Mouse (Mus musculus) cerebellum, postnatal 25 days (tissue): ENCODE results near the gene Rhbdd1.
A peak's percentile ranks its signal among the peaks of the same experiment; 100 is the strongest.

Experiments used
- DNase-seq, 2 experiments: peaks; one replicate each; pipeline ENCODE4 v3.0.0; 2021; ENCODE audit warnings: mixed read lengths in 2 of 2

The Rhbdd1 gene

GRCm38 (mm10) chr1:82316111-82316745 lies at the start of gene Rhbdd1:
Rhbdd1 (plus strand) TSS chr1:82316452.
- DNase-seq: peak; percentile 98 to 99

DNA sequence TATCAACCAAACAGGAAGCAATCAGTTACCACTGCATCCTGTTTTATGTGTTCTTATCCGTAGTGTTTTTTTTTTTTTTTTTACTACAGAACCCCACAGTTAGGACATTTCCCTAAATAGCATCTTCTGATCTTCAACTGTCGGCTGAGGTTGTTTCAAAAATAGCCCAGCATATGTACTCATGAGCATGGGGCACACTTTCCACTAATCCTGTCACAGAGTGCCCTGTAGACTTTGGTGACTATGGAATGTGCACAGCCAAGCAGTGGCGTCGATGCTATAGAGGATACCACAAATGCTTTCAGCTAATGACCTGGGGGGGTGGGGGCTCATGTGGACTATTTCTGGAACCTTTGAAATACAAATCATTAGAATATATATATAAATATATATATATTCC lies 48.7 kb upstream of the Rhbdd1 start:
- no peak for DNase-seq

- no peak for DNase-seq
These were observed 44.0 kb upstream of the Rhbdd1 start for GRCm38 (mm10) chr1:82272231-82272630.

- no peak for DNase-seq
These were observed 42.7 kb upstream of the Rhbdd1 start for GRCm38 (mm10) chr1:82273529-82273928.

- no peak for DNase-seq
These were observed 41.9 kb upstream of the Rhbdd1 start for GRCm38 (mm10) chr1:82274361-82274760.

- no peak for DNase-seq
These were observed 36.5 kb upstream of the Rhbdd1 start for GRCm38 (mm10) chr1:82279768-82280167.

- DNase-seq: no peak
These were observed 34.4 kb upstream of the Rhbdd1 start for GRCm38 (mm10) chr1:82281823-82282222.

- DNase-seq: peak; percentile 90 to 94
These were observed 33.1 kb upstream of the Rhbdd1 start for GRCm38 (mm10) chr1:82282992-82283611.

GRCm38 (mm10) chr1:82283901-82284301 lies 32.4 kb upstream of the Rhbdd1 start:
- DNase-seq: peak; percentile 29 to 52

DNA sequence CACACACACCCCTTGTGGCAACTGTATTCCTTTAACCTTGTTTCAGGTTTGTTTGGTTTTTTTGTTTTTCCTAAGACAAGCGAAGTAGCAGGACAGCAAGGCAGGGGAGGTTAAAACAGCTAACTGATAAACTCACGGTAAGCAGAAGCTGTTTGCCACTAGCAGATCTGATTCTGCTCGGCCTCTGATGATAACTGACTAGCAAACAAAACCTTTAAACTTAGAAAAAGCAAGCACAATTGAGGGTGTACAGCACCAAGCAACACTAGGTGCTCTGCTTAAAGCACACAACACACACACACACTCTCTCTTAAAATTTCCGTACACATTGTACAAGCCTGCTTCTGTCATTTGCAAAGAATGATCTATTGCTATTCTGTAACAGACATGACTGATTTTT lies 31.8 kb upstream of the Rhbdd1 start:
- DNase-seq: peak in 1 of 2 experiments; percentile 20

GRCm38 (mm10) chr1:82285461-82286189 lies 30.6 kb upstream of the Rhbdd1 start:
- DNase-seq: no peak

GRCm38 (mm10) chr1:82286190-82287051 lies 29.8 kb upstream of the Rhbdd1 start:
- no peak for DNase-seq

DNA sequence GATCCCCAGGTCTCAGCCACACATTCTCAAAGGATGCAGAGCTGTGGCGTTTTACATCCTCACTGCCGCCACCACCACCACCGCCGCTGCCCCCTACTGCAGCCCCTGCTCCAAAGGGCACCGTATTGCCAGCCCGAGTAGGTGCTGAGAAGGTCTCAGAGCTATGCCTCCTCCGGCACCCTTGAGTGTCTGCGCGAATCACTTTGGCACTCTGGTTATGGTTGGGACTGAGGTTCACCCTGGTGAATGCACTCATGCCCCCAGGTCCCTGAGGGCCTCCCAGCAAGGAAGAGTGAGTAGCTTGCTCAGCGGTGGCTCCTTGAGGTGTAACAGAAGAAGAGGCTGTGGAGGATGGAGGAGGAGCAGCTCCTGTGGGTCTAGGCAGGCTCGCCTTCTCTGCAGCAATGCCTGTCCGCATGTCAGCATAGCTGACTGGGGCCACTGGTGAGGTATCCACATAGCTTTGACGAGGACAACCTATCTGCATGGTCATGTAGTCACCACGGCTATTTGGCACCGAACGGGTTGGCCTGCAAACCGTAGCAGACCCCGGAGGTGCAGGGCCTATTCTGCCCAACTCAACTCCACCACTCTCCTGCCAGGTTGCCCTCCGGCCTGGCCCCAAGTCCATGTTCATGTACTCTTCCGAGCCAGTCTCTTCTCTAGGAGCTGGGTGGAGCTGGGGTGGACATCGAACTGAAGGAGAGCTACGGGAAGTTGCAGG lies 29.0 kb upstream of the Rhbdd1 start:
- peak; percentile 43 to 60 for DNase-seq

- DNase-seq: peak; percentile 28 to 29
These were observed 28.4 kb upstream of the Rhbdd1 start for GRCm38 (mm10) chr1:82287776-82288325.

DNA sequence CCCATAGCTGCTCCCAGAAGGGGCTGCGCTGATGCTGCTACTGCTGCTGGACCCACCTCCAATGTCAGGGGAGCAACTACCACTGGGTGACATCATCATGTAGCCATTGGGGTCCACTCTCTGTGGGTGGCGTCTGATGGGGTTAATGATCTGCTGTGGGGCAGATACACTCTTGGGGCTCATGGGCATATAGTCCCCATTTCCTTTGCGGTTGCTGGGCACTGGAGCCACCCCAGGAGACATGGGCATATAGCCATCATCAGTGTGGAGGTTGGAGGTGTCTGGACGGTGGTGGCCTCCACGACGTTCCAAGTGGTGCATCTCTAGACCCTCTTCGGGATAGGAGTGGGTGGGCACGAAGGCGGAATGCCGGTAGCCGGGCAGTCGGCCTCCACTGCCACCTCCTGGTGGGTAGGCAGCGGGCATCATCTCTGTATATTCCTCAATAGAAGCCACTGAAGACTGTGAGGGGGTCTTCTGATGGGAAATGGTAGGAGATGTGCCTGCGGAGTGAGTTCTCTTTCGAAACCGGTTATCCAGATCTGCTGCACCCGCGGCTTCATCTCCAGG lies 27.7 kb upstream of the Rhbdd1 start:
- peak; percentile 45 to 51 for DNase-seq

DNA sequence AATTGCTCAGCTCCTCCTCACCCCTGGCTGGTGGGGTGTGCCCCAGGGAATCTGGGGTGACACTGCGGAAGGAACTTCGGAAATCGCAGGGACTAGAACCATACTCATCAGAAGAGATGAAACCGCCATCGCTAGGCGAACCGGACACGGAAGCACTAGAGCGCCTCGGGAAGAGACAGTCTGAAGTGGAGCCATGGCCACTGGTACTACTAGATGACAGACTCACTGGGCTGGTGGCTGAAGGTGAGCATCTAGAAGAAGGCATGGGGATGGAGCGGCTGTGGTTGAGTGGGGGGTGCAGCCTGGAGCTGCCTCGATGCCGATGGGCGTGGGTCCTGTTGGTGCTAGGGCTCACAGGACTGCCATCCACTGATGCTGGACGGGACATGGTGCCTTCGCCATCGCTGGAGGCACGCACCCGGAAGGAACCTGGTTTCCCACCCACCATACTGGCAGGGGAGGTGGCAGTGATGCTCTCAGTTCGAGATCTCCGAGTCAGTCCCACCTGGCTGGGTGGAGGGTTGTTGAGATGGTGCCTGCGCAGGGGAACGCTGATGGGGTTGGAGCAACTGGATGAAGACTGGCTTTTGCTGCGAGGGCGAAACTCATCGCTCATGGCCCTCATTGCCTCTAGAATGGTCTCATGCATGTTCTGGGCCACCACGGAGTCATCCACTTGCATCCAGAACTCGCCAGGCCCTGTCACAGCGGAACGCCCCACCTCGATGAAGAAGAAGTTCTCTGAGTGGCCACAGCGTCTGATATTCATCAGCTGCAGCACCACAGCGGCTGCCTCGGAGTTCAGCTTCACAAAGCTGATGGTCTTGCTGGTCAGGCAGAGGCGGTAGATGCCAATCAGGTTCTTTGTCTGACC lies 26.9 kb upstream of the Rhbdd1 start:
- DNase-seq: peak in 1 of 2 experiments; percentile 41

DNA sequence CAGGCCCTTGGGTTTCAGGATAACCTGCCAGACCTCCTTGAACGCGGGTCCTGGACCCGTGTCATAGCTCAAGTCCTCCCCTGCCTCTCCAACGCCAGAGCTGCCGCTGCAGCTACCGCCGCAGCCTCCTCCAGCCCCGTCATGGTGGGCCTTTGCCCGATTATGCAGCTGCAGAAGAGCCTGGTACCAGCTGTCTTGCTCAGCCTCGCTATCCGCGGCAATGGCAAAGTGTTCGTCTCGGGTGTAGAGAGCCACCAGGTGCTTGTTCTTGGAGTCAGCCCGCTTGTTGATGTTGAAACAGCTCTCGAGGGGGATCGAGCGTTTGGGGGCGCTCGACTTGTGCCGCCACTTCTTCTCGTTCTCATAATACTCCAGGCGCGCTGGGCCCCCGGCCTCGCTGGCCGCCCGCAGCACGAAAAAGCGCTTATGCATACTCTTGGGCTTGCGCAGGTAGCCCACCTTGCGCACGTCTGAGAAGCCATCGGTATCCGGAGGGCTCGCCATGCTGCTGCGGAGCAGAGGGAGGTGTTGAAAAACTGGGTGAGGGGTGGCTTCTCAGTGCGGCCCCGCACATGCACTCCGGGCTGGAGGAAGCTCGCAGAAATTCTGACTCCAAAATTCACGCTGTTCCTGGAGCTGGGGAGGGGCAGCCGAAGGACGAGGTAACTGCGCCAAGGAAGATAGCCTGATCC lies 26.1 kb upstream of the Rhbdd1 start:
- DNase-seq: peak; percentile 76

DNA sequence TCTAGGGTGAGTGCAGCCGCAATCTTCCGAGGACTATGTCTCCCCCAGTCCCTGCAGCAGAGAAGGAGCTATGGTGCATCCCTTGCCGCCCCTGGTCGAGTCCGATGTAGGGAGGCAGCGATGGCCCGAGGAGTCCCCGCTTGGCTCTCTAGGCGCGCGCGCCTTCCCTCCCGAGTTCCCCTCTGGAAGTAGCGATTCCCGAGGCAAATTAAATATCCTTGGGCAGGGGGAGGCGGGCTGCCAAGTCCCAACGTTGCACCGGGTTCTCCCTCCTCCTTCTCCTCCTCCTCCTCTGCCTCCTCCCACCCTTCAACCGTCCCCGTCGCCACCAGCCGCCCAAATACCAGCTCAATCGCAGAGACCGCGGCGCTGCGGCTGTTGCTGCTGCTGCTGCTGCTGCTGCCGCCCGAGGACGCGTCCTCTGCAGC lies 25.5 kb upstream of the Rhbdd1 start:
- DNase-seq: peak; percentile 88 to 89

- peak; percentile 89 for DNase-seq
These were observed 25.0 kb upstream of the Rhbdd1 start, which contains the start of gene Irs1 for GRCm38 (mm10) chr1:82291151-82291797. Irs1 (minus strand) TSS chr1:82291416.
